Mouse (Mus musculus) kidney, adult 2 months (tissue): Measurements from ENCODE around the gene Dock11.

ENCODE experiments used
- CTCF ChIP-seq: fragments of 200-500 bp; conservative IDR thresholded peaks from 2 replicates; pipeline ENCODE4 v1.5.1; 2011; ENCODE audit warnings: low read depth, mild to moderate bottlenecking, control low read depth, low read length, moderate library complexity, mixed read lengths; ENCODE audit not compliant: insufficient read depth, insufficient read length
- POLR2A ChIP-seq: fragments of 200-500 bp; IDR thresholded peaks from one replicate; pipeline ENCODE4 v1.6.1; 2011; ENCODE audit warnings: low read depth, low read length, control low read depth

DNA sequence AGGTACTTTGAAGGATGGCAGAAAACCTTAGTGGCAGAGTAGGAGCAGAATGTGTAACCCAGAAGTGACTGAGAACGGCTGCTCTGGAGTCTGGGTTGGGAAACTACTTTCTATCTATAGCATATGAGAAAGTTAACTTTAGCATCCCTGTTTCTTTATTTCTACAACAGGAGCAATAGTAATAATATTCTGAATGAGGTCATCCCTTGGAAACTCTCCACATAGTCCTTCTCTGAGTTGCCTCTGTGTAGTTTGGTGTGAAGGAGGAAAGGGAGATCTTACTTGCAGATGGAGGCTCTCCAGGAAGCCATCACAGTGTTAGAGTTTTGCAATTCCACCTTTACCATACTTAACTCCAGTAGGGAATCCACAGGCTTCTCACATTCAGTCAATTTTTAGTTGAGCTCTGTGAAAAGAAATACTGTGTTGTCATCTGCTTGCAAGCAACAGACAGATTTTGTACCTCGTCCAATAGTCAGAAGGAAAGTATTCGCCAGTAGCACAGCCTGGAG, 31.5 kb downstream of the Dock11 start:
- TF ChIP-seq POLR2A: no peak
- TF ChIP-seq CTCF: no peak
